Mouse (Mus musculus): ENCODE measurements at regions not wholly inside any gene's neighbourhood (a gene's known extent, or its start where the extent isn't known, plus 50 kb on each side); places are given as distances from the start of the nearest gene placed in this dataset.

DNA sequence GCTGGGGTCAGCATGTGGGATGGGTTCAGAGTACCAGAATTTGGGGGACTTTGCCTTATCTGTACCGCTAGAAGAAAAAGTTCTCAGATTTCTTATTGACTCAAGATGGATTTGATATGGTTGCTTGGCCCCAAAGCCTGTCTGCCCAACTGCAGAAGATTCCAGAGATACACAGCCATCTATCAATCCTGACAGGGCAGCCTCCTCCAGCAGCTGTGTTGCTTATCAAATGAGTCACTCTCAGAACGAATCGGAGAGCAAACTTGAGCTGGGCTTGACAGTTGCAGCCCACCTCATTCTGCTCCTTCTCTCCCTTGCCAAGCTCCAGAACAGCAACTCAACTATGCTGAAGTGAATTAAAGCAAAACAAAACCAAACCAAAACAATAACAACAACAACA is 345.9 kb downstream of the Pik3r1 start:
- no peak for DNase-seq

DNA sequence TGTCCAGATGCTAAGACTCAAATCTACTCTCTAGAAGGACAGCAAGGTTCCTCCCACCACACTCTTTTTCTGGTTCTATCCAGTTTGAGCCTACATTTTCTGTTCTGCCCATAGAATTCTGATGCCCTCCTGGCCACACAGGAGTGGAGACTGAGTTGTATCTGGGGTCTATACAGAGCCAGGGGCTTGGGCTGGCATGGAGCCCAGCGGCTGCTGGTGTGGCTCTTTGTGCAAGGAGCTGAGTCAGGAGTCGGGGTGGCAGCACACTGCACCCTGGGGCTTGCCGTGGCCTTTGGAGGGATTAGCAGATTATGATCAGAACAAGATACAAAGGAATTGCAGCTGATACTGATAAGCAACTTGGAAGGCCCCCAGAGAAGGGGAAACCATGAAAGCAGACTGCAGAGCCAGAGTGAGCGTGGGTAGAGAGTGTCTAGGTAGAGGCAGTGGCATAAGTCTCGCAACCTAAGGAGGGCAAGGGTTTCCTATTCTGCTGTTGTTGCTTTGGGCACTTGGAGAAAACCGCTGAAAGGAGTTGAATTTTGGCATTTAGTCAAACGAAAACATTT is 348.5 kb downstream of the Pik3r1 start:
- no peak for DNase-seq

DNA sequence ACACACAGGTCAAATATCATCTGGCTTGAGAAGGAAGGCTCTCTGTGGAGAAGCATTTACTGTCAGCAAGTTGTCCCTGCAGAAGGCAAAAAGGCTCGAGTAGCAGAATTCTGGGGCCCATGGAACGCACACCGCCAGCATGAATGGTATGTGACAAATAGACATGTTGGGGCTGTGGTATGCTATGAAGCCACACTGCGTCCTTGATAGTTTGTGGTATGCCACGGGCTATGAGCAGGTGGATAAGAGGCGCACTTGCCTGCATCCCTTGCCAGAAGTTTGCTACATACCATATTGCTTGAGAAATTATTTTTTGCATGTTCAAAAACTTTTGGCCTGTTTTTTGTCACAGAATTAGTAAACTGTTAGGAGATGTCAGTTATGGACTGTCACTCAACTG is 349.7 kb downstream of the Pik3r1 start:
- DNase-seq, result no peak

DNA sequence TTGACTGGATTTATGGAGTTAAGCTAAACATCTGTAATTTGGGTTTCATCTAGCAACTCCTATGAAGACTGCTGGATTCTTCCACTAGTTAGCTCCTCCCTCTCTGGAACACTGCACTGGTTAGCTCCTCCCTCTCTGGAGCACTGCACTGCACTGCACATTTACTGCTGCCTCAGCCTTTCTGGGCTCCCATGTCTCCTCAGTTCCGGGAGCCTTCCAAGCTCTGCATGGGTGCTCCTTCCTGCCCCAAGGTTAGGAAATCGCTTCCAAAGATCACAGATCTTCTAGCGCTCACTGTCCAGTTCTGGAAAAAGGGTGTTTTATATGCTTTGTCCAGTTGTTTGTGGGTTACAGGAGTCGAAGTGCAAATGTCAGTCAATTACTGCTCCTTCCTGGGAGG is 359.1 kb downstream of the Pik3r1 start:
- DNase-seq, result no peak

DNA sequence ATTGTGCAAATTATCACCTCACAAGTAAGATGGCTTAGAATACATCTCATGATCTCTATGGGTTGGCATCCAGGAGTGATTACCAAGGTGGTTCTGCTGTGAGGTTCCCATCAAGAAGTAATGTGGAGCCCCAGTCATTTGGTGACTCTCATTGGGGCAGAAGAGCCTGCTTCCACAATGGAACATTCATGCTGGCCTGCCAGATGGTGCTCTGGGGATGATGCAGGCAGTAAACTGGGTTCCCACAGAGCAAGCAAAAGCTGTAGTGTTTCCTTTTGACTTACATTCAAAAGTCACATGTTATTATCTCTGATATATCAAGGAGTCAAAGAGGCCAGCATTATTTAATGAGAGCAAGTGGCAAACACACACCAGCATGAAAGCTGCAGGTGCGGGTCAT is 360.4 kb downstream of the Pik3r1 start:
- no peak for DNase-seq

DNA sequence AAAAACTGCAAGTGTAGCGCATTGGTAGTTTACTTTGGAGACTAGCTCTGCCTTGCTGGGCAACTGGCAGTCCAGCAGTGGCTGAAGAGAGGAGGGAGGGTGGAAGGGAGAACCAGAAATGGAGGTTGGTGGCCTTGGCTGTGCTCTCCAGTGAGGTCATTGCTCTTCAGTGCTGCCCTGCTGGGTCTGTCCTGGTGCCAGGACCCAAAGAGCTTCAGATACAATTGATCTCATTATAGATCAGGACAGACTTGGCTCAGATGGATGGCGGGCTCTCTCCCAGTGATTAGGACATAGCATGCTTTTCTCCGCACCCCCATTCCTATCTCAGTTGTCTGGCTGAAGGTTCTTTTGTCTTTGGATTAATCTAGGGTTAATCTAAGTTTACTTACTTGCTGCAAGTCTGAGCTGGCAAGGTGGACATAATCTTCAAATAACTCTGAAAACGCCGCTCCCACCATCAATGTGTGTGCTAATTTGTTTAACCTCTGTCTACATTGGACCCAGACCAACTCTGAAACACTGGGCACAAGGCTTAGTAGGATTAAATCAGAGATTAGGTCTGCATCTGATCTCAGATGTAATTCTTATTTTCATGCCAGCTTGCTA is 394.3 kb downstream of the Pik3r1 start:
- no peak for DNase-seq

DNA sequence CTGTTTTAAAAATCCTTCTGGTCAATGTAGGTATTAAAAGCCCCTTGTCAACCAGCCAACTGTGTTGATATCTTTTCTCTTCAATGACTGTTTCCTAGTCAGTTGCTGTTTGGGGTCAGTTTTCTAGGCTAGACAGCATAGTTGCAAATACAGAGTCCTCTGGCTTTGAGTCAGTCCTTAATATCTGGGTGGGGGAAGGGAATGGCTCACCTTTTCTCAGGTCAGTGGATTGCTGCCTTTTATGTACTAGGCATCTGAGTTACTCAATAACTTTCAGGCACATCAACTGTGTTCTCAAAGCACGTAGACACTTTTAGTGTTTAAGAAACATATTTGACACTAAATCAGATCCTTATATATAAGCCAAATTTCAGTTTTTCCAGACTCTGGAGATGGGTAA is 396.1 kb downstream of the Pik3r1 start:
- no peak for DNase-seq

DNA sequence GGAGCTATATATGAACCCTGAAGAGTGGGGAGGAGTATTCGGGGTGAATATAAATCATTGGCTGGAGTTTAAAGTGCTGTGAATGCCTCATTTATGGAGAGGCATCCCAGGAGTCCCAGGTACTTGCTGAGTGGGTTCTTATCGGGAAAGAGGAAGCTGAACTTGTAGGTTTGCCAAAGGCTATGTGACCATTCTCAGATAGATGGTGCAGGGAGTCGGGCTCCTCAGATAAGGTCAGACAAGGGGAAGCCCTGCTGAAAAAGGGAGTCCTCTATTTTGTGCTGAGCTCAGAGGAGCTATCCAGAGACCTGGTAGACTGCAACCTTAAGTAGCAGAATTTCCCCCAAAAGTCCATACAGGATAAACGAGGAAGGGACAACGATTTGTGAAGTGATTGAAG is 399.8 kb downstream of the Pik3r1 start:
- DNase-seq, result no peak

DNA sequence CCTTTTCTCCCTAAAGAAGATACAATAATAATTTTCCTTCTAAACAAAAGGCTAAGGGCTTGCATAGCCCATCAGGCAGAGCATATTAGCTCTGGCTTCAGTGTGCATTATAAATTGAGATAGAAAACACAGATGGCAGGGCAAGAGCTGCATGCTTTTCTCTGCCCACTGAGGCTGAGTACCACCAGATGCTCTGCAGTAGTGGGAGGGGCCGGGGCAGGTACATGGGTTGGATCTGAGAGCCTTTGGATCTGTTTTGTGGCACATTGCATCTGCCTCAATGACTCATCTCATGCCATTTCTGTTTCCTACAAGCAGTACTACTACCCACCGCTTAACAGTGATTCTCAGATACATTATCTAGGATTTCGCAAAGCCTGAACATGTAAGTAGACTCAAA is 412.7 kb downstream of the Pik3r1 start:
- DNase-seq, result no peak

DNA sequence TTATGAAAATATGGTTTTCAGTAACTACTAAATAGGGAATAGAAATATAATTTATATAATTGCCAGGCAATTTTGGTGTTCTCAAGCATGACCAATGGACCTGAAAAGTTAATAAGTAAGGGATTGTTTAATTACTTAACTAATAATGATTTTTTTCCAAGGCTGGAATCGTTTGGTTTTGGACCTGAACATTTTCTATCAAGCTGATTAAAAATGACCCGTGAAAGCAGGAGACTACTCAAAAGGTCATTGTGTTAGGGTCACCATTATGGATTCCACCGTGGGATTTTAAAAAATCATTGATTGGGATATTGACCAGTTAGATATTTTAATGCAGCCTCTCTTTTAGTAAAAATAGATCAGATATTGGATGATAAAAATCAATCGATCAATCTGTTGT is 416.9 kb downstream of the Pik3r1 start:
- no peak for DNase-seq

DNA sequence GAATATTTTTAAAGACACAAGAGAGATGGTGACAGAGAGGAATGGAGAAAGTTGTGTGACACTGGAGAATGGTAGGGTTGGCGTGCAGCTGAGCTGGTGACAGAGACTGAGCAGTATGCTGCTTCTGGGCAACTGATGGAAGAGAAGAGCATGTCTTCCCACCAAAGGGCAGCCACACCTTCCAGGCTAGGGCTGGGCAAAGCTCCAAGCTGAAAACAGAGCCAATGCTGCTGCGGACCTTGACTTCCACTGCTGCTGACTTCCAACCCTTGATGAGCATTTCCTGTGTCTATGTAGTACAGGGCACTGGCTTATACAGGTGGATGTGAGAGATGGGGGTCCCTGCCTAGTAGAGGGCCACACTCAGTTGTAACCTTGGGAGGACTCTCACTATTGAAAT is 418.7 kb downstream of the Pik3r1 start:
- no peak for DNase-seq

DNA sequence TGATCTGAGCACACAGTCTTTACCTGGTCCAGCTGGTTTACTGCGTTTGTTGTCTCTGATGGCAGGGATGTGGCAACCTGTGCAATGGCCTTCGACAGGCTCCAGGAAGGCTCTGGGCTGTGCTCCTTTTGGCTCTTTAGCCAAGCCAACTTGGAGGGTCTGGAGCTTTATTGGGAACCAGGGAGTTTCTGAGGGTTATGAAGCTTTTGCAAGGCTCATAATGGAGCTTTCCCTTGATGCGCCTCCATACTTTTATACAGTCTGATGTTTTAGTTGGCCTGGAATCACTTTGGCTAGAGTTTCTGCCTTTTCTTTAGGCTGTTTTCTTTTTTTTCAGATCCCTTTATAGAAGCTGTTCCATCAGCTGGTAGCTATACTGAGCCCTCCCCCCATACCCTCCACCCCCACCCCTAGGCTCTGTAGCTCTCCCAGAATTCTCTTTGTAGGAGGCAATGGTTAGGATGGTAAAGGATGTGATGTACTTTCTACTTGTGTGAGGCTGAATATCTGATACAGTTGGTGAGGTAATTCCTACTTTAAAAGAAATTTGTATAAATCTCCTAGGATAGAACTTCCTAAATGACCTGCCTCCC is 429.6 kb downstream of the Pik3r1 start:
- no peak for DNase-seq

DNA sequence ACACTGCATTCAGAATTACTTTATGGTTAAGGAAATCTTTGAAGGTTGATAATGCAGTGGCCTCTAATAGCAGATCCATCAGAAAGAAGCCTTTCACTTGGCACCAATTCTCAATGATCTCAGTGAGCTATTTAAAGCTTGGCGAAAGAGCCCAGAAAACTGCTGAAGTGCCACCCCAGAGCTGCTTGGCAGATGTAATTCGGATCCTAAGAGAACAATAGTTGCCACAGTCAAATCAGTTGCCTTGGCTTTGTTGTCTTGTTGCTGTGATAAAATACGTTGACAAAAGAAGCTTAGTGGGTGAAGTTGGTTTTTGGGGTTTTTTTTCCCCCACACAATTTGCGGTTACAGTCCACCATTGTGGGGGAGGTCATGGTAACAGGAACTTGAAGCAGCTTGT is 449.4 kb downstream of the Pik3r1 start:
- DNase-seq, result no peak

DNA sequence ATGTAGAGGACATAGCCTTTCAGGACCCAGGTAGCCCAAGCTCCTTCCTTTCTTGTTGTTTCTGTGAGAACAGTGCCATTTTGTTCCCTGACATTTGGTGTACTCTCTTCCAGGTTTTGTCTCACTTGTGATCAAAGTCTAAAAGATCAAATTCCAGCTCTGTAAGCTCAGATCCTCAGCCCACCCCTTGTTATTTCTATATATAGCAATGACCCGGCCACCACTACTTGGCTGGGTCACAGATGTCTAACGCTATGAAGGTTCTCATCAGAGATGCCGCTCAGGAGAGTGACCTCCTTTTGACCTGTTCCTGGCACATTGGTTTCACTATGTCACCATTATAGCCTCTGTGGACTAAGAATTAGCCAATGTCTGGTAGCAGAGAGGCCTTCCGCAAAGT is 451.7 kb downstream of the Pik3r1 start:
- no peak for DNase-seq

DNA sequence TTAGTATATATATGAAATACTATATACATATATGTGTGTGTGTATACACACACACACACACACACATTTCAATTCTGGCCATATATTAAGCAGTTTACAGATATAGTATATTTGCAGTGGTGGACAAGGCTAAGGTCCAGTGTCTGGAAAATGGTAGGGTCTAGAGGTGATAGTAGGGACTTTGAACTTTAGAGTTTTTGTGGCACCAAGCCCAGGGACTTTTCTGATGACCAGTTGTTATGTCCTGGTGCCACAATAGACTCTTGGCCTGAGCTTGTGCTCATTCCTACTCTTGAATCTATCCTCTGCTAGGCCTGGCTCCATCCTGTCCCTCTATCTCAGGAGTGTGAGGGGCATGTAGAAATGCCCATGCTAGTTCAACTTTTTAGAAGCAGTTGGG is 454.0 kb downstream of the Pik3r1 start:
- no peak for DNase-seq

DNA sequence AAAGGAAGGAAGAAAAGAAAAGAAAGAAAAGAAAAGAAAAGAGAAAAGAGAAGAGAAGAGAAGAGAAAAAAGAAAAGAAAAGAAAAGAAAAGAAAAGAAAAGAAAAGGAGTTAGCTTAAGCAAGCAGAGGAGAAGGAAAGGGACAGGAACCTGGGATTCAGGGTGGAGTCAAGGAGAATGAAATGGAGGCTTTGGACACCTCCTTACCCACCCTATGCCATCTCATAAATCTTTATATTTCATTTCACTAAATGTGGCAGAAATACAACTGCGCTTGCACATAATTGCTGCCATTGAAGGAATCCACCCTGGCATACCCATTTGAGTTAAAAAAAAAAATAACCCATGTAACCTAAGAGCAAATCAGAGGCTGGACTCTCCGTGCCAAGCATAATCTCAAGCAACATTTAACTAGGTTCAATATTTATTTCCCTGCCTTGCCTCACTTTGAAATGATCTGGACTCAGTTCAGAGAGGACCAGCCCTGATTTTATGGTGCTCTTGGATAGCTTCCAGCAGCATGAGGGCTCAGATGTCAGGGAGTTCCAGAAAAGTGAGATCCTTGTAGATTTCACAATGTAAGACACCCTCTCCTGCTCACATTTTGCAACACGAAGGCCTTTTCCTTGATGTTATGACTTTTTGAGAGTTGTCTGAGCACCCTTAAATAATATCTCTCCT is 456.2 kb downstream of the Pik3r1 start:
- no peak for DNase-seq

DNA sequence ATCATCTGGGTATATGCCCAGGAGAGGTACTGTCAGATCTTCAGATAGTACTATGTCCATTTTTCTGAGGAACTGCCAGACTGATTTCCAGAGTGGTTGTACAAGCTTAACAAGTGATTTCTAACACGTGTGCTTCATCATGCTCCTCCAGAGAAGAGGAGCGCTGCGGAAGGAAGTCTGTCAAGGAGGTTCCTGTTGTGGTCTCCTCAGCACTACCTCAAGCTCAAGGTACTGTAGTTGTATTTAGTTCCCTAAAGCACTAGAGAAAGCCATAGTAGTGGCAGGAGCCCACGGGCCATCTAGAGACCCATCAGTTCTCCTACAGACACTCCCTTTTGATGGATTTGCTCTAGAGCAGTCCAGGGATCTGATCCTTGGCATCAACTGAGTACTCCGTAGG is 459.3 kb downstream of the Pik3r1 start:
- DNase-seq, result no peak

DNA sequence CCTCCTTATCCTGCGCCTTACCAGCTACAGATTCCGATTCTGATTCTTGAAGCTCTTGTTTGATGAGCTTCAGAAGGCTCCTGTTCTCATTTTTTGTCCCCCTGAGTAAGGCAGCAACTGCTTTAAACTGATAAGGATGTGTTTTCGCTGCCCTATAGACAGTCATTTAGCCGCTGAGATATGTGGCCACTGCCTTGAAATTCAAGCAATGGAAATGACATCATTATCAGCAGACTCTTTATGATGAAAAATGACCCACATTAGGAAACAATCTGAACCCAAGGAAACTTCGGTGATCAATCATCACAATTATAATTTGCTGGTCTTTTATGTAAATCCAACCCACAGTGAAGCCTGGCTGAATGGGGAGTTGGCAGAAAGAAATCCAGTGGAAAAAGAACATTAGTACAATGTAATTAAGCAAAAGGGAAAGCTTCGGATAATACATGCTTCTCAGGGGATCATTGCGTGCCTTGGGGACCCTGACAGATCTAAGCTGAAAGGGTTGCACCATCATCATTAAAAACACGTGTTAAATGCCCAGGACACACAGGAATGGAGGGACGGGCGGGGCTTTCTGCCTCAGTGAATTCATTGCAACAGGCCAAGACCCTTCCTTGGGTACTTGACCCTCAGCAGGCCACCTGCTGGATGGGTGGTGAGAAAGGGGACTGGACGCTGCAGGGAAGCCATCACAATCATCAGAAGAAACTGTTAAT is 462.2 kb downstream of the Pik3r1 start:
- DNase-seq, result no peak

DNA sequence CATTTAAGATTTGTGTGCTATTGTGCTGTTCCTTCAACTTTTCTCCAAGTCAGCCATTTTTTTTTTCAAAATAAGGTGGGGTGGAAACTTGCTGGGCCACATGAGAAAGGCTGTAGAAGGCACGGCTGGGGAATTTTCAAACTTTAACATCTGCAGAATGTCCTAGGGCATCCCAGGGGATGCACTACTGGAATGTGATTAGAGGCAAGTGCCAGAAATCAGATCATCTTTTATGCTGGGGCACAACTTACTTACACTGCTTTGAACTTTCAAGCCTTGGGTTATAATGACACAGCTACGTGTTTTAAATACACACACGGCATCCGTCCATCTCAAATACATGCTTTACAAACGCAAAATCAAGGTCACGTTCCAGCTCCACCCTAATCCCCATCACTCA is 463.0 kb downstream of the Pik3r1 start:
- no peak for DNase-seq

DNA sequence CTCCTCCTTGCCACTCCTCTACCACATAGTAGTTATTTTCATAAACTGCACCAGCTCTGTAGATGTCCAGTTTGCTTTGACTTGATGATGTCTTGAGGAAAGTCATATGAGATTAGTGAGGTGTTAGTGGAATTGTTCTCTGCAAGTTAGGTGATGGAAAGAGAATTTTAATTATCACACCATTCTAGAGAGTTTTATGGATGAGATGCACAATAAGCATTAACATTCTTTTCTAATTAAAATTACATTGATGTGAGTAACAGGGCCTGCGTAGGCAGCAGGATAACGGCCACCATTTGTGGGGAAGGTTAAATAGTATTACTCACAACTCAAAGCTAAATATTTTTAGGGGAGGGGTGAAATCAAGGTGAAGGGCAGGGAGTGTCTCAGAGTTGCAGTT is 466.7 kb downstream of the Pik3r1 start:
- DNase-seq, result no peak

DNA sequence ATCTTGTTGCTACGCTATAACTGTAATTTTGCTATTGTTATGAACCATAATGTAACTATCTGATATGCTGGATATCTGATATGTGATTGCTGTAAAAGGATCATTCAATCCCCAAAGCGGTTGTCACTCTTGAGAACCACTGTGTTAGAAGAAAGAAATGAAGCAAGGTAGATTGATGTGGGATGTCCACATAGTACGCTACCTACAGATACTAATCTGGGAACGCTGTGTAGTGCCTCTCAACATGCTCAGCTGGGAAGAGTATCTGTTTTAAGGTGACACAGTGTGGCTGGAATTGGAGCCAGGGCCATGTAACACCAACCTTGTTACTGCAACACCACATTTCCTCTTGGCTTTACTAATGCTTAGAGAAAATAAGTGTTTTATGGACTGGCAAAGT is 456.2 kb upstream of the Slc30a5 start:
- DNase-seq, result no peak

DNA sequence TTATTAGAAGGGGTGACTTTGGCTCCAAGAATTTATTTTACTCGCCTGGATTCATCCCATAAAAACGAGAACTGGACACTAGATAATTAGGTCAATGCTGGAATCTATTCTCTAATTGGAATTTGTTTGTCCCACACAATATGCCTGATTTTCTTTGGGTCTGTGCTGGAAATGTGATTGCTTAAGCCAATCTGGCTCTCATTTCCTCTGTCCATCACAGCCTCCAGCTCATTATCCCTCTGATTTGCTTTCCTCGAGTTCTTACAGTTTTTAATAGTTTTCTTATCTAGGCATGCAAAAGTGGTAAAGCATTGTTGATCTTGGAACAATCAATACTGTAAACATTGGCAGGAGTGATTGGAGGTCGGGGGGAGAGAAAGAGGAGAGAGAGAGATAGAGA is 453.9 kb upstream of the Slc30a5 start:
- DNase-seq, result no peak

DNA sequence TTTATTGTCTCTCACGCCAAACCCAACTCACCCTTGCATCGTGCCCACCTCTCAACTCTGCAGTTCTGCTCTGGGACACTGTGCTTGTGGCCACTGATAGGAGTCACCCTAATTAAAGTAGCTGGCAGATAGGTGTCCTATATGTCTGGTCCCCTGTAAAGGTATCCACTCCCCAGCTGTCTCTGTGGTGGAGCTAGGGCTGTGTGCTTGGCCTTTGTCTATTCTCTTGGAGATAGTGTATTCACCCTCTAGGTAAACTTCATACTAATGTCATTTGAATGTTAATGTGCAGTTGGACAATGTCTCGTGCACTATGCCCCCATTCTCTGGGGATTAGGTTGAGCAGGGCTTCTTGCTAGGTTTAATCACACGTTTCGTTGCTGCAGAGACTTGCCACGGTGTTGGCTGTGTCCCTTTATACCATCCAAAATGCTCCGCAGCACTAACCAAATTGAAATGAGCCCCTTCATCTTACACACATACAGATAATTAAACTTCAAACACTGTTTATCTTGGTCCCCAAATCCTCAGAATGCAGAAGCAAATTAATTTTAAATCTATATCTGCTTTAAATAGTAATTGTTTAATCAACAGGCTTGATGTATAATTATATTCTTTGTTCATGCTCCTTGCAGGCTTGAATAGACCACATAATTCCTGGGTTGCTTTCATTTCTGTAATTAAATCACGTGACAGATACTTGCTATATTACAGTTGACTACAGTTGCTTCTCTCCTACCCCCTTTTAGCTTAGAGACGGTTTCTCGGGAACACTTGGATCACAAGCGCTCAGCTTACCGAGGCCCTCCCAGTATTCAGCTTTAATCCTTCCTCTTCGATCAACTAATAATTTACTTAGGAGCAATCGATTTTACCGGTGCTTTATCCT is 453.0 kb upstream of the Slc30a5 start:
- DNase-seq, result no peak

Measured in right cerebral cortex, postnatal 4 days (tissue).